Comparison of ENCODE assay signal across 11 mouse cellular contexts in the genomic region with DNA sequence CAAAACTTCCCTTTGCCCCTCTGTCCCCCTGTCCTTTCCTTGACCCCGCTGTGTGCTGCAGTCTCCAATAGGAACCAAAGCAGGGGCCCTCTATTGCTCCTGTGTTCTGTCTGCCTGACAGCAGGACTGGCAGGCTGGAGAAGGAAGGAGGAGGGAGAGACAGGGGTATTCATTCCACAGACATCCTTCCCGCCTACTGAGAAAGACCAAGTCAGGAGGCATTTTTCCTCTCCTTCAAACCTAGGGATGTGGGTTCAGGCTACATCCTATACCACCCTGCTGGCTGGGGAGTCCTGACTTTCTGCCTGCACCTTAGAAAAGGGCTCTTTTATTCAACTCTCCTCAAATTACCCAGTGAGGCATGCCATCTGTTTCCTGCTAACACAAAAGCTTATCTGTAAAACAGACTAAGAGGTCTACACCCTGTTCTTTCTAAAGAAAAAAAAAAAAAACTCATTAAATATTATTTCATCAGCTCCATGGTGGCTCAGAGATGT.
DNase-seq lines count a peak whose midpoint lies in the region; ATAC-seq lines count a peak whose summit lies in the region.
"Had no signal": no experiment of that assay in that cellular context is flagged by ENCODE, and none has a peak within 500 bp of the region (broad histone marks: within the 10 kb centered on the region; RNA-seq: fewer than 3 reads in every experiment).

No protein-coding gene starts in this region.

- ATAC-seq in kidney, embryonic 16.5 days (ENCODE audit: low FRiP score, low TSS enrichment) = peak; percentile 59; the same call in 1 of the 2 replicates
- ATAC-seq in hindbrain, embryonic 12.5 days (ENCODE audit: low FRiP score) = peak; percentile 83
- ATAC-seq in neural tube, embryonic 14.5 days (ENCODE audit: low read depth) = peak; percentile 60; the same call in 1 of the 2 replicates

- H3K27me3 ChIP-seq in kidney, embryonic 16.5 days (ENCODE audit: insufficient read depth, low read length) = no peaks in the 10 kb centered on the region
- H3K27me3 ChIP-seq in hindbrain, embryonic 12.5 days = no peaks in the 10 kb centered on the region
- no peaks in the 10 kb centered on the region for H3K27me3 ChIP-seq in neural tube, embryonic 14.5 days (ENCODE audit: control insufficient read depth, insufficient read depth, low read length)

- H3K4me1 ChIP-seq in kidney, embryonic 16.5 days (ENCODE audit: insufficient read depth, low read length) = no peaks in the 10 kb centered on the region
- peaks cover 10% of the 10 kb centered on the region for H3K4me1 ChIP-seq in hindbrain, embryonic 12.5 days
- no peaks in the 10 kb centered on the region for H3K4me1 ChIP-seq in neural tube, embryonic 14.5 days (ENCODE audit: control insufficient read depth, insufficient read depth, low read length)

- H3K4me2 ChIP-seq in kidney, embryonic 16.5 days (replicated peaks; ENCODE audit: low read depth, low read length) = no peak overlapping the region
- no peak overlapping the region for H3K4me2 ChIP-seq in hindbrain, embryonic 12.5 days (replicated peaks)
- H3K4me2 ChIP-seq in neural tube, embryonic 14.5 days (ENCODE audit: low read depth, low read length) = no peak overlapping the region

- H3K36me3 ChIP-seq in kidney, embryonic 16.5 days (ENCODE audit: insufficient read depth, low read length) = no peaks in the 10 kb centered on the region
- H3K36me3 ChIP-seq in hindbrain, embryonic 12.5 days = no peaks in the 10 kb centered on the region
- H3K36me3 ChIP-seq in neural tube, embryonic 14.5 days (ENCODE audit: control insufficient read depth, insufficient read depth, low read length) = no peaks in the 10 kb centered on the region

- no peaks in the 10 kb centered on the region for H3K9me3 ChIP-seq in kidney, embryonic 16.5 days (ENCODE audit: low read length)
- H3K9me3 ChIP-seq in hindbrain, embryonic 12.5 days (replicated peaks) = no peaks in the 10 kb centered on the region
- no peaks in the 10 kb centered on the region for H3K9me3 ChIP-seq in neural tube, embryonic 14.5 days (ENCODE audit: control insufficient read depth, low read length)

- H3K9ac ChIP-seq in kidney, embryonic 16.5 days (replicated peaks; ENCODE audit: low read length) = no peak overlapping the region
- no peak overlapping the region for H3K9ac ChIP-seq in hindbrain, embryonic 12.5 days
- no peak overlapping the region for H3K9ac ChIP-seq in neural tube, embryonic 14.5 days (replicated peaks; ENCODE audit: low read depth, low read length)

- no peak for DNase-seq in kidney, postnatal 4 days
- peak; percentile 37 for DNase-seq in embryo, embryonic 11.5 days (ENCODE audit: low read depth, low spot score)
- no peak for DNase-seq in adrenal gland, adult (ENCODE audit: inconsistent age in 2 of 2, low spot score in 1 of 2)
- no peak for DNase-seq in layer of hippocampus, adult 9-11 months
- DNase-seq: adrenal gland, postnatal 10 days; cerebellum, adult 9-10 months; kidney, adult 9 months; lung, adult 18-20 months had no signal

- no peak overlapping the region for H3K4me3 ChIP-seq in kidney, embryonic 16.5 days (ENCODE audit: low read length)
- H3K4me3 ChIP-seq in hindbrain, embryonic 12.5 days = no peak overlapping the region
- H3K4me3 ChIP-seq in neural tube, embryonic 14.5 days (ENCODE audit: low read depth, low read length) = no peak overlapping the region

- no peak overlapping the region for H3K27ac ChIP-seq in kidney, embryonic 16.5 days (ENCODE audit: low read length)
- peak overlapping the region; percentile 23; the same call in 1 of the 2 replicates for H3K27ac ChIP-seq in hindbrain, embryonic 12.5 days
- H3K27ac ChIP-seq in neural tube, embryonic 14.5 days (ENCODE audit: low read depth, low read length) = no peak overlapping the region

- 20% methylated on average over 2 of the region's 2 CpGs for WGBS in kidney, embryonic 16.5 days
- WGBS in hindbrain, embryonic 12.5 days = 11% methylated on average over 2 of the region's 2 CpGs
- WGBS in neural tube, embryonic 14.5 days = 19% methylated on average over 2 of the region's 2 CpGs
